Mouse (Mus musculus) hindbrain, embryonic 14.5 days (tissue): ENCODE data around the gene Utp4. TPM values are rescaled to one million over a fixed set of nuclear protein-coding genes. Genes with fewer than 3 reads are reported as not detected.
"Not testable (repeated sequence)": the region's sequence is repeated elsewhere in the genome, so short reads cannot be mapped to it uniquely, and the experiment has no call there.

Experiments used
- ATAC-seq: fragments of 200-750 bp; cut with Nextera tagmentation; 2 replicates; pipeline ENCODE4 v1.8.0; 2017; ENCODE audit warnings: moderate number of reproducible peaks, mild to moderate bottlenecking, moderate TSS enrichment, moderate library complexity; ENCODE audit not compliant: low FRiP score
- DNase-seq: peaks from one replicate; pipeline ENCODE4 v3.0.0-alpha.2; 2015; ENCODE audit warnings: low spot score
- H3K27ac ChIP-seq: fragments of 300-500 bp; sonication (generic); 2 replicates; pipeline ENCODE4 v1.5.1; 2014; ENCODE audit warnings: mild to moderate bottlenecking, moderate library complexity
- H3K27me3 ChIP-seq: fragments of 300-500 bp; sonication (generic); 2 replicates; pipeline ENCODE4 v1.6.1; 2014; ENCODE audit warnings: mild to moderate bottlenecking, low read length, mixed read lengths; ENCODE audit not compliant: control insufficient read depth, insufficient read depth
- H3K36me3 ChIP-seq: fragments of 300-500 bp; sonication (generic); replicated peaks from 2 replicates; pipeline ENCODE4 v1.6.1; 2014; ENCODE audit not compliant: control insufficient read depth, insufficient read depth
- H3K4me1 ChIP-seq: fragments of 300-500 bp; sonication (generic); replicated peaks from 2 replicates; pipeline ENCODE4 v1.6.1; 2014; ENCODE audit warnings: antibody characterized with exemption, low read length, mixed read lengths; ENCODE audit not compliant: control insufficient read depth, insufficient read depth
- H3K4me2 ChIP-seq: fragments of 300-500 bp; sonication (generic); replicated peaks from 2 replicates; pipeline ENCODE4 v1.6.1; 2014; ENCODE audit warnings: mild to moderate bottlenecking, moderate library complexity
- H3K4me3 ChIP-seq: fragments of 300-500 bp; sonication (generic); replicated peaks from 2 replicates; pipeline ENCODE4 v1.5.1; 2014; ENCODE audit warnings: mild to moderate bottlenecking, low read length
- H3K9ac ChIP-seq: fragments of 300-500 bp; sonication (generic); 2 replicates; pipeline ENCODE4 v1.6.1; 2014
- H3K9me3 ChIP-seq: fragments of 300-500 bp; sonication (generic); 2 replicates; pipeline ENCODE4 v1.6.1; 2016; ENCODE audit warnings: low read length; ENCODE audit not compliant: control insufficient read depth
- WGBS: fragments of 180-500 bp; shearing (Covaris S2); extraction: QIAGEN DNeasy Blood & Tissue Kit; methylation state at CpG from one replicate; pipeline ENCODE4 v1.1.7; 2014; 5-methylcytosine and 5-hydroxymethylcytosine counted together
- polyA plus RNA-seq: library from polyadenylated mRNA; unstranded; fragments of >200 nt; fragmentation: Nextera tagmentation; extraction: Ambion mirVana; gene quantifications from 2 replicates; pipeline ENCODE4 v1.2.1, GENCODE M21; 2014

Utp4 gene
- polyA plus RNA-seq, 1 experiment from 2014 or later: 39.6 TPM

- Histone ChIP-seq H3K9ac (peak overlapping the region; percentile 75), H3K27ac (peak overlapping the region; percentile 55), H3K36me3 (peaks cover 12% of the 10 kb centered on the region), H3K27me3 (peaks cover 32% of the 10 kb centered on the region), H3K9me3 (no peaks in the 10 kb centered on the region), H3K4me3 (peak overlapping the region; percentile 72), H3K4me2 (peak overlapping the region; percentile 98), H3K4me1 (peaks cover 26% of the 10 kb centered on the region)
- DNase-seq (peak; percentile 52), ATAC-seq (peak; percentile 58)
- under 1% methylated on average over 22 of the region's 22 CpGs for WGBS
Measured at GRCm38 (mm10) chr8:106871931-106872371, 21.5 kb upstream of the Utp4 start.

GRCm38 (mm10) chr8:106872454-106873034 lies 20.9 kb upstream of the Utp4 start:
- Histone ChIP-seq H3K4me2 (peak overlapping the region; percentile 98), H3K9ac (peak overlapping the region; percentile 75), H3K9me3 (no peaks in the 10 kb centered on the region), H3K27ac (peak overlapping the region; percentile 55; the same call in 1 of the 2 replicates), H3K36me3 (peaks cover 12% of the 10 kb centered on the region), H3K4me1 (peaks cover 26% of the 10 kb centered on the region), H3K4me3 (peak overlapping the region; percentile 72), H3K27me3 (peaks cover 32% of the 10 kb centered on the region)
- DNase-seq: peak; percentile 32
- WGBS: 8% methylated on average over 8 of the region's 8 CpGs
- no peak for ATAC-seq

DNA sequence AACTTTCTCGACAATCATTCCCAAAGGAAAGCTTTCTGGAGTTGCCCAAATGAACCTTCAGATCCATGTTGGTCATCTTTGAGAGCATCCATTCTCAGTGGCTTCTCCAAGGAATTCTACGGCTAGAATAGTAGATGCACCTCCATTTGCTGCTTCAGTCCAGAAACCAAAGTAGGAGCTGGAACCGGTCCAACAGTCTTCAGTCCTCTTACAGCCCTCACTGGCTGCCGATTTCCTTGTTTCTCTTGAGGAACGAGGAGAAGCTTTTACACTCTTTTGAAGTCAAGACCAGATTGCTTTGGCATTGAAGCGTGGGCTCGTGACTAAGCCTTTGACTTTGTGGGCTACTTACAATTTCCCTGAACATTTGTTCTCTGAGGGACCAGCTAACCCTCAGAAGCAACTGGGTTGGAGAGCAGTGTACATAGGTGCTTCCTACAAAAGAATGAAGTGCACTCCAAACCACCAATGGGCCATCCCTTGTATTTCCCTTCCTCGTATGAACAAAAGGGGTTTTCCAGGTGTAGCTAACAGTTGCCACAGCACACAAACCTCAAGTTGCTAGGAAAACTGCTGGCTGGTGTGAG lies 13.2 kb upstream of the Utp4 start:
- no peak for DNase-seq
- H3K4me1 ChIP-seq: no peaks in the 10 kb centered on the region
- no peak overlapping the region for H3K9ac ChIP-seq
- peaks cover 66% of the 10 kb centered on the region for H3K36me3 ChIP-seq
- no peak overlapping the region for H3K4me3 ChIP-seq
- no peaks in the 10 kb centered on the region for H3K9me3 ChIP-seq
- no peak overlapping the region for H3K4me2 ChIP-seq
- no peaks in the 10 kb centered on the region for H3K27me3 ChIP-seq
- 95% methylated on average over 8 of the region's 8 CpGs for WGBS
- H3K27ac ChIP-seq: no peak overlapping the region
- ATAC-seq: no peak

DNA sequence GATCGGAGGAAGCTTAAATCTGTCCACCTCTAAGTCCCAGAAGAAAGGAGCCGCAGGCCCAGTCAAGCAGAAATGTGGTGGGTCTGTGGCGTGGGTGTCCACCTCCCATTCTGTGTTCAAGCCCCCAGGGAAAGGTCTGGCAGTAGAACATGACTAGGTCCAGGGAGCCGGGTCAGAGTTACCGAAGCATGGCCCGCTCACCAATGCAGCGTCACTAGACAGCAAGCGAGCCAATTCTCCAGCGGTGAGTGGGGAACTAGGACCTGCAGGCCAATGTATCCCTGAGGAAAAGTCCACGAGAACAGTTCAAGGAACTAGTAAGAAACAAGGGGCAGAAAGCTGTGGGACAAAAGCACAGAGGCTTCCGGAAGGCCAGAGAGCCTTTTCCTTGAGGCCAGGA lies 9.3 kb upstream of the Utp4 start:
- not testable (repeated sequence) for H3K4me3 ChIP-seq, DNase-seq, H3K9me3 ChIP-seq, H3K27me3 ChIP-seq, H3K9ac ChIP-seq, ATAC-seq, H3K4me1 ChIP-seq, H3K27ac ChIP-seq, H3K4me2 ChIP-seq
- WGBS: 92% methylated on average over 11 of the region's 11 CpGs
- peaks cover 70% of the 10 kb centered on the region for H3K36me3 ChIP-seq

- 95% methylated on average over 4 of the region's 4 CpGs for WGBS
- not testable (repeated sequence) for H3K9me3 ChIP-seq, H3K4me3 ChIP-seq, H3K9ac ChIP-seq, H3K27me3 ChIP-seq, H3K27ac ChIP-seq, ATAC-seq, DNase-seq, H3K4me2 ChIP-seq, H3K4me1 ChIP-seq
- H3K36me3 ChIP-seq: peaks cover 62% of the 10 kb centered on the region
Measured at GRCm38 (mm10) chr8:106884826-106885400, 8.5 kb upstream of the Utp4 start.

DNA sequence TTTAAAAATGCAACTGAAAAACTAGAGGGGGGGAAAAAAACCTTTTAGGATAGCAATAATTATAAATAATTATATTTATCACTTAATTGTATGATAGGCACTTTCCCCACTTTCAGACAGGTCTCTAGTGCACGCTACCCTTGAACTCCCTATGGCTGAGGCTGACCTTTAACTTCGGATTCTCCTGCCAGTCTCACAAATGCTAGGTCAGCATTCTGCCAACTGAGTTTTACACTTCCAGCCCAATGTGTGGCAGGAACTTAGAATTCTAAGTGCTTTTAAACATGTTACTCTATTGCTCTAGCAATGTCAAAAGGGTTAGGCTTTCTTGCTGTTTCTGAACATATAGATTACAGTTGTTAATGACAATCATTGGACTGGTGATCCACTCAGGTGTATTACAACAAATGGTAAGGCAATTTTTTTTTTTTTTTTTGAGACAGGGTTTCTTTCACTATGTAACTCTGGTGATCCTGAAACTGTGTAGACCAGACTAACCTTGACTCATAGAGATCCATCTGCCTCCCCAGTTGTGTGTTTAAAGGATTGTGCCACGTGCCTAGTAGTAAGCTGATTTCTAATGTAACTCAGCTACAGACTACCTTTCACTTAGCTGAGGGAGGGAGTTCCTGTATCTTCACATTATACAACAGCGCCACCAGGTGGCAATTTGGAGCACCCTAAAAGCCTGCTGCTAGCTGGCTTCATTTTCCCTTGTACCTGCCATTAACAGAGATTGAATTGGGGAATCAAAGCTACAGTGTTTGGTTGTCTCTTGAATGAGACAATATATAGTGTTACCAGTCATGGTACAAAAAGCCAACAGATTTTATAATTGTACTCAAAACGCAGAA lies 5.9 kb upstream of the Utp4 start:
- Histone ChIP-seq H3K4me2 (no peak overlapping the region), H3K27me3 (no peaks in the 10 kb centered on the region), H3K4me3 (no peak overlapping the region), H3K9me3 (no peaks in the 10 kb centered on the region), H3K27ac (no peak overlapping the region), H3K9ac (no peak overlapping the region), H3K36me3 (peaks cover 45% of the 10 kb centered on the region), H3K4me1 (peaks cover 10% of the 10 kb centered on the region)
- DNase-seq: peak; percentile 92
- 51% methylated on average over 5 of the region's 5 CpGs for WGBS
- ATAC-seq: peak; percentile 65; the same call in 1 of the 2 replicates

DNA sequence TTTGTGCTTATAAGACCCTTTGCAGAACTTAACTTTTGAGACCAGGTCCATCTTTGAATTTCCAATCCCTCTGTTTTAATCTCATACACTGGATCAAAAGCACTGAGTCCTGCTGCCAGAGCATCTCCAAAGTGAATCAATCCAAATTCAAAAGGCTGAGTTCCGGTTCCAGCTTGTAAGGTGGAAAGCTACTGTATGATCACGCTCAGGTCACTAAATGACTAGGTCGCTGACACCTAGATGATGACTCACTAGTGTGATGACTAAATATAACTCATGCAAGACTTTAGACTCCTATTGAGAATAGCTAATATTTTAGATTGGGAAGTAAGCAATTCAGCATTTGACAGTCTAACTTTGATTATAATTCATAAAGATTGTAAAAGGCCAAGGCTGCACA lies 4.6 kb upstream of the Utp4 start:
- Histone ChIP-seq H3K27ac (no peak overlapping the region), H3K9me3 (no peaks in the 10 kb centered on the region), H3K27me3 (no peaks in the 10 kb centered on the region), H3K9ac (no peak overlapping the region), H3K36me3 (peaks cover 33% of the 10 kb centered on the region), H3K4me3 (no peak overlapping the region), H3K4me2 (no peak overlapping the region), H3K4me1 (peaks cover 10% of the 10 kb centered on the region)
- DNase-seq (no peak), ATAC-seq (no peak)
- 97% methylated on average over 3 of the region's 3 CpGs for WGBS

GRCm38 (mm10) chr8:106892210-106892805 lies 1.1 kb upstream of the Utp4 start:
- Histone ChIP-seq H3K4me1 (peaks cover 19% of the 10 kb centered on the region), H3K36me3 (peaks cover 23% of the 10 kb centered on the region), H3K27ac (peak overlapping the region; percentile 96), H3K9ac (peak overlapping the region; percentile 93), H3K27me3 (no peaks in the 10 kb centered on the region), H3K4me2 (peak overlapping the region; percentile 84), H3K4me3 (peak overlapping the region; percentile 95), H3K9me3 (no peaks in the 10 kb centered on the region)
- no peak for ATAC-seq
- WGBS: under 1% methylated on average over 15 of the region's 15 CpGs
- no peak for DNase-seq
